Mouse (Mus musculus) C2C12 (cell line): ENCODE results near the gene Cyp4f14. TPM values are rescaled to one million over a fixed set of nuclear protein-coding genes. Genes with fewer than 3 reads are reported as not detected.
"Not testable (repeated sequence)": the region's sequence is repeated elsewhere in the genome, so short reads cannot be mapped to it uniquely, and the experiment has no call there.

Experiments
- H3K27me3 ChIP-seq: one replicate; pipeline ENCODE4 v1.6.1; 2011; ENCODE audit not compliant: control insufficient read depth, insufficient read depth, insufficient read length
- H3K36me3 ChIP-seq: one replicate; pipeline ENCODE4 v1.6.1; 2011; ENCODE audit not compliant: control insufficient read depth, insufficient read depth
- H3K4me3 ChIP-seq: one replicate; pipeline ENCODE4 v1.5.1; 2011; ENCODE audit warnings: mild to moderate bottlenecking, control low read depth; ENCODE audit not compliant: poor library complexity, insufficient read depth, severe bottlenecking
- H3K79me2 ChIP-seq: one replicate; pipeline ENCODE4 v1.6.1; 2011; ENCODE audit not compliant: control insufficient read depth, insufficient read depth
- H3K79me3 ChIP-seq: one replicate; pipeline ENCODE4 v1.6.1; 2011; ENCODE audit warnings: low read depth, control low read depth
- H3ac ChIP-seq: one replicate; pipeline ENCODE3; 2011; ENCODE audit warnings: low read depth; ENCODE audit not compliant: control insufficient read depth, insufficient read length
- CEBPB ChIP-seq: IDR thresholded peaks from one replicate; pipeline ENCODE4 v1.6.1; 2011; ENCODE audit warnings: low read depth, mild to moderate bottlenecking, control low read depth, moderate library complexity
- CTCF ChIP-seq: IDR thresholded peaks from one replicate; pipeline ENCODE4 v1.5.1; 2011; ENCODE audit not compliant: control insufficient read depth, insufficient read depth, insufficient read length
- FOSL1 ChIP-seq: IDR thresholded peaks from one replicate; pipeline ENCODE4 v1.8.0; 2011; ENCODE audit warnings: mild to moderate bottlenecking, low read length; ENCODE audit not compliant: poor library complexity, insufficient read depth, severe bottlenecking
- MAX ChIP-seq: IDR thresholded peaks from one replicate; pipeline ENCODE4 v1.6.1; 2011; ENCODE audit warnings: mild to moderate bottlenecking, control low read depth
- MYOD1 ChIP-seq: IDR thresholded peaks from one replicate; pipeline ENCODE4 v1.6.1; 2011; ENCODE audit warnings: low read depth; ENCODE audit not compliant: control insufficient read depth, insufficient read length
- MYOG ChIP-seq: IDR thresholded peaks from one replicate; pipeline ENCODE4 v1.6.1; 2011; ENCODE audit not compliant: control insufficient read depth, insufficient read length; ENCODE audit errors: extremely low read depth
- USF1 ChIP-seq: IDR thresholded peaks from one replicate; pipeline ENCODE4 v1.6.1; 2011; ENCODE audit warnings: low read depth, mild to moderate bottlenecking, control low read depth, moderate library complexity
- polyA plus RNA-seq: library from polyadenylated mRNA; unstranded; fragments of >200 nt; fragmentation: generic; extraction: Trizol; gene quantifications from one replicate; pipeline ENCODE4 v1.2.1, GENCODE M21; 2012; ENCODE audit warnings: missing spikeins

The Cyp4f14 gene
- polyA plus RNA-seq, 1 experiment: 0.02 TPM

GRCm38 (mm10) chr17:32877471-32878171, 39.5 kb downstream of the Cyp4f14 start:
- Histone ChIP-seq H3K79me3 (no peaks in the 10 kb centered on the region), H3K27me3 (peaks cover 7% of the 10 kb centered on the region), H3K79me2 (no peaks in the 10 kb centered on the region), H3ac (no peak overlapping the region), H3K4me3 (no peak overlapping the region), H3K36me3 (no peaks in the 10 kb centered on the region)
- TF ChIP-seq USF1: no peak
- no peak for TF ChIP-seq CEBPB
- TF ChIP-seq MAX: no peak
- TF ChIP-seq MYOG: no peak
- no peak for TF ChIP-seq FOSL1
- TF ChIP-seq CTCF: no peak
- TF ChIP-seq MYOD1: no peak

GRCm38 (mm10) chr17:32872696-32873095, 44.4 kb downstream of the Cyp4f14 start:
- Histone ChIP-seq H3ac (no peak overlapping the region), H3K4me3 (no peak overlapping the region)

GRCm38 (mm10) chr17:32872091-32872490, 45.1 kb downstream of the Cyp4f14 start:
- Histone ChIP-seq H3K36me3 (no peaks in the 10 kb centered on the region), H3ac (no peak overlapping the region), H3K4me3 (no peak overlapping the region), H3K79me2 (no peaks in the 10 kb centered on the region), H3K27me3 (no peaks in the 10 kb centered on the region), H3K79me3 (no peaks in the 10 kb centered on the region)
- no peak for TF ChIP-seq FOSL1
- TF ChIP-seq MYOG: no peak
- TF ChIP-seq USF1: no peak
- TF ChIP-seq CEBPB: no peak
- TF ChIP-seq MYOD1: no peak
- no peak for TF ChIP-seq MAX

More at GRCm38 (mm10) chr17:32872696-32873095, 44.4 kb downstream of the Cyp4f14 start:
- no peak for TF ChIP-seq CEBPB
- TF ChIP-seq MAX: no peak
- no peak for TF ChIP-seq FOSL1
- no peak for TF ChIP-seq USF1
- TF ChIP-seq MYOG: no peak
- no peak for TF ChIP-seq CTCF
- TF ChIP-seq MYOD1: no peak
- H3K79me2 ChIP-seq: no peaks in the 10 kb centered on the region
- no peaks in the 10 kb centered on the region for H3K36me3 ChIP-seq
- H3K79me3 ChIP-seq: no peaks in the 10 kb centered on the region
- H3K27me3 ChIP-seq: peaks cover 5% of the 10 kb centered on the region

GRCm38 (mm10) chr17:32871483-32871882, 45.7 kb downstream of the Cyp4f14 start:
- Histone ChIP-seq H3K79me2 (no peaks in the 10 kb centered on the region), H3K36me3 (no peaks in the 10 kb centered on the region), H3ac (no peak overlapping the region)

GRCm38 (mm10) chr17:32867266-32867665, 49.9 kb downstream of the Cyp4f14 start:
- H3ac ChIP-seq, H3K79me3 ChIP-seq, H3K79me2 ChIP-seq, H3K36me3 ChIP-seq, H3K27me3 ChIP-seq, H3K4me3 ChIP-seq: not testable (repeated sequence)

More at GRCm38 (mm10) chr17:32871483-32871882, 45.7 kb downstream of the Cyp4f14 start:
- Histone ChIP-seq H3K27me3 (no peaks in the 10 kb centered on the region), H3K4me3 (no peak overlapping the region), H3K79me3 (no peaks in the 10 kb centered on the region)
- no peak for TF ChIP-seq FOSL1
- no peak for TF ChIP-seq USF1
- TF ChIP-seq CTCF: no peak
- no peak for TF ChIP-seq CEBPB
- no peak for TF ChIP-seq MYOD1
- TF ChIP-seq MAX: no peak
- TF ChIP-seq MYOG: no peak

GRCm38 (mm10) chr17:32856713-32857112, 60.4 kb downstream of the Cyp4f14 start:
- not testable (repeated sequence) for H3K36me3 ChIP-seq, H3K4me3 ChIP-seq, H3K79me3 ChIP-seq, H3K27me3 ChIP-seq, H3ac ChIP-seq, H3K79me2 ChIP-seq

Other genes with a start within 250 kb of the Cyp4f14 start
- not detected for gene Cyp4f15, start 231.7 kb downstream of the Cyp4f14 start, polyA plus RNA-seq
- gene Zfp871, start 129.1 kb downstream of the Cyp4f14 start, polyA plus RNA-seq: 2.0 TPM
- gene Zfp811, start 107.4 kb downstream of the Cyp4f14 start, polyA plus RNA-seq: 0.01 TPM
- gene Zfp799, start 87.1 kb downstream of the Cyp4f14 start, polyA plus RNA-seq: 1.3 TPM
- 0.99 TPM for gene Zfp870, start 25.7 kb downstream of the Cyp4f14 start, polyA plus RNA-seq
- gene Cyp4f13, start 30.1 kb upstream of the Cyp4f14 start, polyA plus RNA-seq: 1.5 TPM
- 1.8 TPM for gene Zfp472, start 48.5 kb upstream of the Cyp4f14 start, polyA plus RNA-seq
- 1.4 TPM for gene Zfp952, start 75.8 kb upstream of the Cyp4f14 start, polyA plus RNA-seq
- 0.96 TPM for gene Zfp763, start 116.1 kb upstream of the Cyp4f14 start, polyA plus RNA-seq
- gene 4921501E09Rik, start 150.7 kb upstream of the Cyp4f14 start, polyA plus RNA-seq: not detected
- 1.3 TPM for gene Zfp563, start 172.0 kb upstream of the Cyp4f14 start, polyA plus RNA-seq
- 0.04 TPM for gene Morc2b, start 222.3 kb upstream of the Cyp4f14 start, polyA plus RNA-seq